Mouse (Mus musculus) kidney, embryonic 15.5 days (tissue): ENCODE results near the gene Afmid. TPM values are rescaled to one million over a fixed set of nuclear protein-coding genes. Genes with fewer than 3 reads are reported as not detected.

Experiments
- polyA plus RNA-seq: library from polyadenylated mRNA; unstranded; fragments of >200 nt; fragmentation: Nextera tagmentation; extraction: Ambion mirVana; gene quantifications from 2 replicates; pipeline ENCODE4 v1.2.1, GENCODE M21; 2015

Afmid gene
- polyA plus RNA-seq, 1 experiment from 2014 or later: 6.7 TPM

Other genes with a start within 250 kb of the Afmid start
- 10.0 and 10.5 TPM in 2 replicates for gene Tnrc6c, start 171.6 kb upstream of the Afmid start, polyA plus RNA-seq
- 2.7 and 3.6 TPM in 2 replicates for gene Tmc8, start 43.8 kb upstream of the Afmid start, polyA plus RNA-seq
- 36.2 and 37.5 TPM in 2 replicates for gene Tmc6, start 43.7 kb upstream of the Afmid start, polyA plus RNA-seq
- gene 6030468B19Rik, start 28.3 kb upstream of the Afmid start, polyA plus RNA-seq: 0.36 and 1.7 TPM in 2 replicates
- gene Gm20708, start 16.3 kb upstream of the Afmid start, polyA plus RNA-seq: 0.54 and 0.91 TPM in 2 replicates
- gene Syngr2, start 16.3 kb upstream of the Afmid start, polyA plus RNA-seq: 78.0 and 80.5 TPM in 2 replicates
- 127 and 128 TPM in 2 replicates for gene Tk1, start 168 bp downstream of the Afmid start, polyA plus RNA-seq
- 310 and 329 TPM in 2 replicates for gene Birc5, start 23.3 kb downstream of the Afmid start, polyA plus RNA-seq
- gene Tmem235, start 34.8 kb downstream of the Afmid start, polyA plus RNA-seq: not detected in 2 replicates
- 5.3 TPM in 2 replicates for gene Tha1, start 47.6 kb downstream of the Afmid start, polyA plus RNA-seq
- gene Socs3, start 144.1 kb downstream of the Afmid start, polyA plus RNA-seq: 14.1 and 15.2 TPM in 2 replicates
- 34.1 and 38.9 TPM in 2 replicates for gene Pgs1, start 160.4 kb downstream of the Afmid start, polyA plus RNA-seq